Mouse (Mus musculus): ENCODE data around the gene Cgnl1.
"Not testable (repeated sequence)": the region's sequence is repeated elsewhere in the genome, so short reads cannot be mapped to it uniquely, and the experiment has no call there.

The Cgnl1 gene

GRCm38 (mm10) chr9:71623871-71624569 lies 147.4 kb downstream of the Cgnl1 start:
- DNase-seq (ENCODE audit: low spot score in 2 of 2), result peak; percentile 14 to 63

- DNase-seq (ENCODE audit: low spot score in 2 of 2), result no peak
Measured at GRCm38 (mm10) chr9:71622593-71622992, 148.8 kb downstream of the Cgnl1 start.

GRCm38 (mm10) chr9:71621968-71622367 lies 149.4 kb downstream of the Cgnl1 start:
- no peak for DNase-seq (ENCODE audit: low spot score in 2 of 2)

GRCm38 (mm10) chr9:71620116-71620515 lies 151.3 kb downstream of the Cgnl1 start:
- DNase-seq (ENCODE audit: low spot score in 2 of 2), result not testable (repeated sequence)

GRCm38 (mm10) chr9:71617363-71617762 lies 154.0 kb downstream of the Cgnl1 start:
- DNase-seq (ENCODE audit: low spot score in 2 of 2), result peak; percentile 17 to 71

GRCm38 (mm10) chr9:71616185-71616584 lies 155.2 kb downstream of the Cgnl1 start:
- peak; percentile 65 to 89 for DNase-seq (ENCODE audit: low spot score in 2 of 2)

- peak; percentile 41 to 69 for DNase-seq (ENCODE audit: low spot score in 2 of 2)
Measured at GRCm38 (mm10) chr9:71614643-71615042, 156.8 kb downstream of the Cgnl1 start.

GRCm38 (mm10) chr9:71612981-71613380 lies 158.4 kb downstream of the Cgnl1 start:
- peak in 1 of 2 experiments; percentile 51 for DNase-seq (ENCODE audit: low spot score in 2 of 2)

- DNase-seq (ENCODE audit: low spot score in 2 of 2), result no peak
Measured at GRCm38 (mm10) chr9:71611876-71612275, 159.5 kb downstream of the Cgnl1 start.

- no peak for DNase-seq (ENCODE audit: low spot score in 2 of 2)
Measured at GRCm38 (mm10) chr9:71609010-71609409, 162.4 kb downstream of the Cgnl1 start.

GRCm38 (mm10) chr9:71606296-71607057 lies 164.9 kb downstream of the Cgnl1 start:
- peak in 1 of 2 experiments; percentile 34 for DNase-seq (ENCODE audit: low spot score in 2 of 2)

- DNase-seq (ENCODE audit: low spot score in 2 of 2), result no peak
Measured at GRCm38 (mm10) chr9:71604914-71605635, 166.3 kb downstream of the Cgnl1 start.

- DNase-seq (ENCODE audit: low spot score in 2 of 2), result no peak
Measured at GRCm38 (mm10) chr9:71599861-71600260, 171.5 kb downstream of the Cgnl1 start.

GRCm38 (mm10) chr9:71596888-71597287 lies 174.5 kb downstream of the Cgnl1 start:
- DNase-seq (ENCODE audit: low spot score in 2 of 2), result no peak

- peak in 1 of 2 experiments; percentile 37 for DNase-seq (ENCODE audit: low spot score in 2 of 2)
Measured at GRCm38 (mm10) chr9:71592577-71593285, 178.7 kb downstream of the Cgnl1 start.

- peak; percentile 95 to 96 for DNase-seq (ENCODE audit: low spot score in 2 of 2)
Measured at GRCm38 (mm10) chr9:71591938-71592548, 179.4 kb downstream of the Cgnl1 start, which contains the start of gene Myzap. Gene Myzap, minus strand, starts transcription at chr9:71592360.

GRCm38 (mm10) chr9:71591106-71591505 lies 180.3 kb downstream of the Cgnl1 start:
- DNase-seq (ENCODE audit: low spot score in 2 of 2), result no peak

- DNase-seq (ENCODE audit: low spot score in 2 of 2), result no peak
Measured at GRCm38 (mm10) chr9:71589771-71590170, 181.6 kb downstream of the Cgnl1 start.

- DNase-seq (ENCODE audit: low spot score in 2 of 2), result no peak
Measured at GRCm38 (mm10) chr9:71588930-71589592, 182.3 kb downstream of the Cgnl1 start.

GRCm38 (mm10) chr9:71586408-71586807 lies 185.0 kb downstream of the Cgnl1 start:
- no peak for DNase-seq (ENCODE audit: low spot score in 2 of 2)

GRCm38 (mm10) chr9:71582771-71583170 lies 188.6 kb downstream of the Cgnl1 start:
- no peak for DNase-seq (ENCODE audit: low spot score in 2 of 2)
